Mouse (Mus musculus): ENCODE data around the gene Ap4m1.

DNA sequence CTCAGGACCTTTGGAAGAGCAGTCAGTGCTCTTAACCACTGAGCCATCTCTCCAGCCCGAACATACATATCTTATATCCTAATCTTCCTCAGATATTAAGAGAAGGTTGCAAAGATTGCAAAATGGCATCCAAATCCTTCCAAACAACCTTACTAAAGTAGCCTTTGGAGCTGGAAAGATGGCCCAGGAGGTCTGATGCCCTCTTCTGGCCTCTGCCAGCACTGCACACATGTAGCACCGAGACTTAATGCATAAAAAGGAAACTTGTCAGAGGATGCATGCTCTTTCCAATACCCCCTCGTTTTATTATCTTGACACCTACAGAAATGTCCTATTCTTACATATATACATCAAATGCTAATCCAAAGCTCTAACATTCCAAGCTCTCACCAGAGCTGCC lies 56.2 kb downstream of the Ap4m1 start:
- TF ChIP-seq TAL1 (IDR thresholded peaks at IDR 0.05; ENCODE audit: low read length), result no peak
- TF ChIP-seq CHD1 (IDR thresholded peaks at IDR 0.05; ENCODE audit: low read depth, low read length), result no peak
- no peak for TF ChIP-seq MAZ (IDR thresholded peaks at IDR 0.05; ENCODE audit: low read depth, low read length)
- no peak for TF ChIP-seq USF1 (IDR thresholded peaks at IDR 0.05; ENCODE audit: low read depth, low read length)
- TF ChIP-seq ZMIZ1 (IDR thresholded peaks at IDR 0.05; ENCODE audit: low read depth, low read length), result no peak
- TF ChIP-seq CTCF (IDR thresholded peaks at IDR 0.05 in 2 of 3, conservative IDR thresholded peaks at IDR 0.05 in 1 of 3; ENCODE audit: control insufficient read depth in 1 of 3, insufficient read depth in 1 of 3, low read depth in 2 of 3, low read length in 3 of 3, poor library complexity in 1 of 3, severe bottlenecking in 1 of 3), result peak; percentile 81 to 95 (median 84)
- no peak for TF ChIP-seq POLR2AphosphoS2 (IDR thresholded peaks at IDR 0.05; ENCODE audit: low read length)
- no peak for TF ChIP-seq RCOR1 (IDR thresholded peaks at IDR 0.05; ENCODE audit: low read depth, low read length)
- TF ChIP-seq MYC (IDR thresholded peaks at IDR 0.05; ENCODE audit: low read depth, low read length), result no peak; the same call in 1 of the 2 replicates
